Mouse (Mus musculus) CH12.LX (cell line): ENCODE data around the gene Tsc1. TPM values are rescaled to one million over a fixed set of nuclear protein-coding genes. Genes with fewer than 3 reads are reported as not detected.

ENCODE experiments used
- DNase-seq: peaks from one replicate; pipeline ENCODE4 v3.0.0-alpha.2; 2013; ENCODE audit errors: extremely low read depth
- H3K27ac ChIP-seq: 2 replicates; pipeline ENCODE4 v1.5.1; 2012; ENCODE audit warnings: low read depth, mild to moderate bottlenecking, control low read depth, moderate library complexity; ENCODE audit not compliant: insufficient read depth
- H3K27me3 ChIP-seq: replicated peaks from 2 replicates; pipeline ENCODE3; 2012; ENCODE audit warnings: inconsistent platforms
- H3K36me3 ChIP-seq, 2 experiments: replicated peaks in 1 of 2; 2 replicates each; pipeline versions ENCODE3 to v1.6.1; 2012; ENCODE audit warnings: inconsistent platforms in 1 of 2, low read length in 1 of 2, mild to moderate bottlenecking in 1 of 2, mixed read lengths in 1 of 2, moderate library complexity in 1 of 2; ENCODE audit not compliant: control insufficient read depth in 1 of 2, insufficient read depth in 1 of 2
- H3K4me1 ChIP-seq, 2 experiments: 2 replicates each; pipeline ENCODE4 v1.6.1; 2012; ENCODE audit warnings: inconsistent platforms in 1 of 2, moderate library complexity in 1 of 2; ENCODE audit not compliant: insufficient read depth in 2 of 2, control insufficient read depth in 1 of 2
- H3K4me2 ChIP-seq: 2 replicates; pipeline ENCODE4 v1.6.1; 2012; ENCODE audit warnings: low read depth, mild to moderate bottlenecking, control low read depth; ENCODE audit not compliant: poor library complexity, insufficient read depth, severe bottlenecking
- H3K4me3 ChIP-seq, 3 experiments: fragments of 150-350 bp in 1 of 3; sonication (generic) in 1 of 3; replicated peaks in 1 of 3; 2 replicates each; pipeline versions ENCODE3 to v1.5.1; 2011 to 2012; ENCODE audit warnings: low read depth in 2 of 3, low read length in 2 of 3, mild to moderate bottlenecking in 2 of 3, moderate library complexity in 2 of 3, control low read depth in 1 of 3, improper control_type of control experiment in 1 of 3, inconsistent platforms in 1 of 3, mixed read lengths in 1 of 3; ENCODE audit not compliant: poor library complexity in 1 of 3
- H3K79me2 ChIP-seq: replicated peaks from 2 replicates; pipeline ENCODE4 v1.6.1; 2012; ENCODE audit warnings: mild to moderate bottlenecking, moderate library complexity; ENCODE audit not compliant: control insufficient read depth, poor library complexity, insufficient read depth, severe bottlenecking; ENCODE audit errors: extremely low read depth
- H3K9ac ChIP-seq: 2 replicates; pipeline ENCODE4 v1.6.1; 2012; ENCODE audit warnings: low read depth, mild to moderate bottlenecking, control low read depth, moderate library complexity; ENCODE audit not compliant: insufficient read depth
- H3K9me3 ChIP-seq: replicated peaks from 2 replicates; pipeline ENCODE3; 2012; ENCODE audit warnings: low read length, inconsistent platforms, mixed read lengths
- BHLHE40 ChIP-seq: IDR thresholded peaks from 2 replicates; pipeline ENCODE4 v1.6.1; 2011; ENCODE audit warnings: mild to moderate bottlenecking, low read depth, low read length, improper control_type of control experiment
- CHD1 ChIP-seq: IDR thresholded peaks from 2 replicates; pipeline ENCODE4 v1.6.1; 2012; ENCODE audit warnings: low read depth, low read length, improper control_type of control experiment, inconsistent platforms
- CTCF ChIP-seq, 2 experiments: IDR thresholded peaks in 1 of 2; conservative IDR thresholded peaks in 1 of 2; 2 replicates each; pipeline ENCODE4 v1.5.1; 2011 to 2012; ENCODE audit warnings: low read depth in 2 of 2, low read length in 2 of 2, improper control_type of control experiment in 1 of 2, inconsistent platforms in 1 of 2, mild to moderate bottlenecking in 1 of 2, moderate library complexity in 1 of 2
- ELF1 ChIP-seq: IDR thresholded peaks from 2 replicates; pipeline ENCODE4 v1.6.1; 2014; ENCODE audit warnings: low read depth, mild to moderate bottlenecking, inconsistent platforms, low read length, improper control_type of control experiment
- EP300 ChIP-seq: IDR thresholded peaks from 2 replicates; pipeline ENCODE4 v1.6.1; 2011; ENCODE audit warnings: low read length, improper control_type of control experiment
- GABPA ChIP-seq: IDR thresholded peaks from 2 replicates; pipeline ENCODE4 v1.6.1; 2012; ENCODE audit warnings: low read depth, low read length, improper control_type of control experiment, inconsistent platforms; ENCODE audit not compliant: insufficient replicate concordance
- HCFC1 ChIP-seq: IDR thresholded peaks from 2 replicates; pipeline ENCODE4 v1.6.1; 2012; ENCODE audit warnings: low read depth, mild to moderate bottlenecking, inconsistent platforms, low read length, improper control_type of control experiment
- JUN ChIP-seq: IDR thresholded peaks from 2 replicates; pipeline ENCODE4 v1.6.1; 2011; ENCODE audit warnings: low read depth, mild to moderate bottlenecking, low read length, improper control_type of control experiment, moderate library complexity; ENCODE audit not compliant: insufficient read depth
- JUND ChIP-seq: conservative IDR thresholded peaks from 2 replicates; pipeline ENCODE4 v1.6.1; 2011; ENCODE audit warnings: low read depth, low read length, improper control_type of control experiment
- MAX ChIP-seq: IDR thresholded peaks from 2 replicates; pipeline ENCODE4 v1.6.1; 2011; ENCODE audit warnings: low read length, improper control_type of control experiment
- MAZ ChIP-seq: IDR thresholded peaks from 2 replicates; pipeline ENCODE4 v1.6.1; 2012; ENCODE audit warnings: low read depth, mild to moderate bottlenecking, inconsistent platforms, low read length, improper control_type of control experiment, moderate library complexity
- MXI1 ChIP-seq: IDR thresholded peaks from 2 replicates; pipeline ENCODE4 v1.6.1; 2011; ENCODE audit warnings: mild to moderate bottlenecking, low read depth, low read length, improper control_type of control experiment
- NELFE ChIP-seq: IDR thresholded peaks from 2 replicates; pipeline ENCODE4 v1.6.1; 2011; ENCODE audit warnings: low read depth, low read length, improper control_type of control experiment
- POLR2AphosphoS2 ChIP-seq: IDR thresholded peaks from 2 replicates; pipeline ENCODE4 v1.6.1; 2011; ENCODE audit warnings: low read depth, low read length, improper control_type of control experiment
- RAD21 ChIP-seq: IDR thresholded peaks from 2 replicates; pipeline ENCODE4 v1.6.1; 2011; ENCODE audit warnings: low read depth, mild to moderate bottlenecking, low read length, improper control_type of control experiment, moderate library complexity
- SMC3 ChIP-seq: IDR thresholded peaks from 2 replicates; pipeline ENCODE4 v1.6.1; 2011; ENCODE audit warnings: low read depth, low read length, improper control_type of control experiment
- TBP ChIP-seq: conservative IDR thresholded peaks from 2 replicates; pipeline ENCODE4 v1.6.1; 2011; ENCODE audit warnings: low read depth, low read length, improper control_type of control experiment
- USF1 ChIP-seq: IDR thresholded peaks from 2 replicates; pipeline ENCODE4 v1.6.1; 2014; ENCODE audit warnings: low read depth, mild to moderate bottlenecking, inconsistent platforms, low read length, improper control_type of control experiment
- USF2 ChIP-seq: conservative IDR thresholded peaks from 2 replicates; pipeline ENCODE4 v1.6.1; 2011; ENCODE audit warnings: low read depth, low read length, improper control_type of control experiment
- ZMIZ1 ChIP-seq: IDR thresholded peaks from 2 replicates; pipeline ENCODE4 v1.6.1; 2012; ENCODE audit warnings: low read depth, mild to moderate bottlenecking, inconsistent platforms, low read length, improper control_type of control experiment
- ZNF384 ChIP-seq: IDR thresholded peaks from 2 replicates; pipeline ENCODE4 v1.6.1; 2012; ENCODE audit warnings: low read depth, low read length, improper control_type of control experiment, inconsistent platforms
- dilution Hi-C: fragments of 300-500 bp; cut with MboI; formaldehyde crosslinking; loops from 2 replicates; pipeline ENCODE4 v1.14.3; 2020; ENCODE audit warnings: low sequenced_read_pairs; ENCODE audit not compliant: extremely low pct_unique_long_range_greater_than_20kb, extremely low pct_ligation_motif_present
- in situ Hi-C: fragments of 300-500 bp; cut with MboI; formaldehyde crosslinking; loops from 3 replicates; pipeline ENCODE4 v1.14.3; 2019; ENCODE audit warnings: low sequenced_read_pairs, low pct_ligation_motif_present, low pct_unique_long_range_greater_than_20kb, mixed read lengths
- polyA plus RNA-seq: library from polyadenylated mRNA; unstranded; fragments of >175 nt; gene quantifications from 2 replicates; pipeline ENCODE4 v1.2.1, GENCODE M21; 2012; ENCODE audit warnings: low read depth; ENCODE audit not compliant: insufficient read length
- total RNA-seq, 2 experiments: library from RNA; depleted of rRNA; stranded (reverse); fragments of 300-350 nt in 1 of 2; fragments of >200 nt in 1 of 2; gene quantifications; 2 replicates each; pipeline ENCODE4 v1.2.3; 2012 to 2014

The Tsc1 gene
- total and polyA plus RNA-seq, 3 experiments = 8.1 to 13.4 (median 9.5) TPM

- Histone ChIP-seq H3K79me2 (no peaks in the 10 kb centered on the region), H3K9me3 (peaks cover 10% of the 10 kb centered on the region), H3K27me3 (peaks cover 18% of the 10 kb centered on the region), H3K27ac (no peak overlapping the region), H3K9ac (no peak overlapping the region), H3K36me3 (no peaks in the 10 kb centered on the region), H3K4me3 (no peak overlapping the region), H3K4me1 (peaks cover 12 to 49% of the 10 kb centered on the region in 2 experiments), H3K4me2 (no peak overlapping the region)
- in situ Hi-C loops = loop anchor here (5.0 kb wide), 1 partner anchor 33 kb away; no protein-coding TSS in a partner anchor
- dilution Hi-C loops = no loop called here
- TF ChIP-seq ZNF384 = no peak
- peak; percentile 13 to 23; a peak in 2 of 4 replicates for TF ChIP-seq CTCF (conservative IDR thresholded peaks at IDR 0.05 in 1 of 2, IDR thresholded peaks at IDR 0.05 in 1 of 2; ENCODE audit: low read depth in 2 of 2, low read length in 2 of 2)
- no peak for DNase-seq
Measured at GRCm38 (mm10) chr2:28624870-28625269, 16.2 kb upstream of the Tsc1 start.

GRCm38 (mm10) chr2:28626038-28626437 lies 15.0 kb upstream of the Tsc1 start:
- in situ Hi-C loops = loop anchor here (5.0 kb wide), 1 partner anchor 34 kb away; no protein-coding TSS in a partner anchor

GRCm38 (mm10) chr2:28628053-28628452 lies 13.0 kb upstream of the Tsc1 start:
- Histone ChIP-seq H3K4me1 (peaks cover 10 to 35% of the 10 kb centered on the region in 2 experiments), H3K27ac (no peak overlapping the region), H3K27me3 (peaks cover 9% of the 10 kb centered on the region), H3K4me2 (no peak overlapping the region), H3K36me3 (no peaks in the 10 kb centered on the region), H3K4me3 (no peak overlapping the region), H3K79me2 (no peaks in the 10 kb centered on the region), H3K9ac (no peak overlapping the region), H3K9me3 (peaks cover 10% of the 10 kb centered on the region)
- no peak for DNase-seq
- in situ Hi-C loops = loop anchor here (5.0 kb wide), 1 partner anchor 36 kb away; no protein-coding TSS in a partner anchor
- dilution Hi-C loops = no loop called here
- peak; percentile 32 for TF ChIP-seq SMC3
- peak in 1 of 2 experiments; percentile 62; a peak in 2 of 4 replicates for TF ChIP-seq CTCF (conservative IDR thresholded peaks at IDR 0.05 in 1 of 2, IDR thresholded peaks at IDR 0.05 in 1 of 2; ENCODE audit: low read depth in 2 of 2, low read length in 2 of 2)
- TF ChIP-seq RAD21 = peak; percentile 48
- no peak for TF ChIP-seq JUND
- peak; percentile 69 for TF ChIP-seq ZNF384

More at GRCm38 (mm10) chr2:28626038-28626437, 15.0 kb upstream of the Tsc1 start:
- H3K27ac ChIP-seq = no peak overlapping the region
- H3K4me3 ChIP-seq = no peak overlapping the region
- no peak overlapping the region for H3K9ac ChIP-seq
- H3K36me3 ChIP-seq = no peaks in the 10 kb centered on the region
- H3K4me1 ChIP-seq = peaks cover 14 to 55% of the 10 kb centered on the region in 2 experiments
- no peaks in the 10 kb centered on the region for H3K79me2 ChIP-seq
- no peak for DNase-seq
- no peak for TF ChIP-seq NELFE
- no peak for TF ChIP-seq POLR2AphosphoS2
- no peak for TF ChIP-seq SMC3
- no peak for TF ChIP-seq HCFC1
- TF ChIP-seq RAD21 = no peak
- no peak for TF ChIP-seq MAX
- TF ChIP-seq MAZ = no peak
- no peak for TF ChIP-seq EP300
- no peak for TF ChIP-seq MXI1
- no peak for TF ChIP-seq USF1
- TF ChIP-seq ZMIZ1 = no peak
- no peak for TF ChIP-seq JUN
- TF ChIP-seq USF2 = no peak
- TF ChIP-seq GABPA = no peak
- no peak for TF ChIP-seq ZNF384
- TF ChIP-seq BHLHE40 = no peak
- no peak for TF ChIP-seq CHD1
- no peak for TF ChIP-seq ELF1
- no peak for TF ChIP-seq TBP
- dilution Hi-C loops = no loop called here
- peaks cover 12% of the 10 kb centered on the region for H3K27me3 ChIP-seq
- peaks cover 10% of the 10 kb centered on the region for H3K9me3 ChIP-seq
- no peak overlapping the region for H3K4me2 ChIP-seq
